Mouse (Mus musculus): ENCODE measurements around the gene Plxnc1.

The Plxnc1 gene

DNA sequence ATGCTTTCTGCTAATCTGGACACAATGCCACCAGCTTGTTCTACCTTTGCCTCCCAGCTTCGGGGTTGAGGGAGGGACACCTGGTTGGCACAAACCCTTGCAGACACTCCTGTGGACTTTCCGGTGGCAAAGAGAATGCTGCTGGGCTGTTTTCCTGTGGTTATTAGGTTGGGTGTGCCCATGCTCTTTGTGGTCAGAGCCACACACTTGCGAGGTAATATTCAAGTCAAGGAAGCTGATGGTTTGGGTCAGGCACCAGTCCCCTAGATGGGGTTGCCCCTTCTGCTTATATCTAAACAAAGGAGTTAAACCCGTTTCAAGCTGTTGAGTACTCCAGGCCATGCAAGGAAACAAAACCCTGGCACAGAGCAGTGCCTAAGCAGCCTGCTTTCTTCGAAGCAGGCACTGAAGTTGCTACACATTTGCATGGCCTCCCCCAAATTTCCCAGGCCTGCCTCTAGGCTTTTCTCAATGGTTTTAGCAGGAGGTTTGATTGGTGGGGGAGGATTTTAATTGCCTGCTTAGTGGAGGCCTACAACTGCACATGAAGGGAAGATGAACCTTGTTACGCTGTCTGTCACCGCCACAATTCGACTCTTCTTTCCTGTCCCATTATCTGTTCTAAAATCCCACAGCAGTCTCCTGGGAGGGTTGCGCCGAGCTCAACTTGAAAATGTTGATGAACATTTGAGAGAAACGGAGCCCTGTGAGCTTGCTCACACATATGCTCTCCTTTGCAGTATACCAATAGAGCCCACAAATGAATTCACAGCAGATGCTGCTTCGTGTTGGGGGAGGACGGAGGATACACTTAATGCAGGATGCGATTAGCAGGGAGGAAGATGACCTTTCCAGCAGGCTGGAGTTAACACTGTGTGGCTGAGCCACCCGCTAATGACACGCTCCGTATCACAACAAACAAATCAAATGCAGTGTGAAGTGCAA is 132.5 kb downstream of the Plxnc1 start:
- peak; percentile 52 for DNase-seq

- no peak for DNase-seq
Measured at GRCm38 (mm10) chr10:94809946-94810472, 134.6 kb downstream of the Plxnc1 start.

GRCm38 (mm10) chr10:94808275-94808674 is 136.4 kb downstream of the Plxnc1 start:
- DNase-seq: no peak

- no peak for DNase-seq
Measured at GRCm38 (mm10) chr10:94807323-94807722, 137.3 kb downstream of the Plxnc1 start.

- DNase-seq: no peak
Measured at GRCm38 (mm10) chr10:94804909-94805220, 139.8 kb downstream of the Plxnc1 start.

DNA sequence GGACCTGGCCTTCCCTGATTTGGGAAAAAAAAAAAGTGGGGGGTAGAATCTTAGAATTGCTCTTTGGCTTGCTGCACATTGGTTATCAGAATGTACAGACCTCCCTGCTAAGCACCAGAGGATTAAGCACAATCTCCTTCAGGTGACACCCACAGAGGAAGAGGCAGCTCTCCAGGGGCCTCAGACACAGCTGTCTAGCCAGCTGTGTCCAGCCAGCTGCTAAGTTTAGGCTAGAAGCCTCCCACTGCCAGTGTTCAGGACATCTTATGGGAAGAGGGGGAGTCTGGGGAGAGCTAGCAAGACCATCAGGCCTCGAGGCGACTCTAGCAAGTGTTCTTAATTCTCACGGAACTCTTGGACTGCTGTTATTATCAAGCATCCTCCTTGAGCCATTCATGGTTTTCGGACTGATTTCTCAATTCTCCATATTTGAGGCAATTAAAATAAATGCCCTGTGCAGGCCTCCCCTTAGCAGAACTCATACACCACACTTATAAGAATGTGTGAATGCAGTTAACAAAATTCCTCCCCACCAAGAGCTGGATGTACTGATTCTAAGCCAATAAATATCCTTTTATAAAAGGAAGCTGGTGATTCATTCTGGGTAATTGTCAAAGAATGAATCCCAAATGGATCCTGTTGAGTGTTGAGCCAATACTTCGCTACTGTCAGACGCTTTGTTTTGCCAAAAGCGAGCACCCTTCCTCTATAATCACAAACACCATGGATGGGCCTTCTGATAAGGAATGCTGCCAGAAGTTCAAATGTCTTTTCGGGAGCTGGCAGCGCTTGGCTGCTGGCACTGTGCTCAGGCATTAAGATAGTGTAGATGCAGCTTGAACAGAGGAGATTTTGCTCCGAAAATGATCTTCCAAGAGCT is 140.4 kb downstream of the Plxnc1 start:
- DNase-seq: no peak

DNA sequence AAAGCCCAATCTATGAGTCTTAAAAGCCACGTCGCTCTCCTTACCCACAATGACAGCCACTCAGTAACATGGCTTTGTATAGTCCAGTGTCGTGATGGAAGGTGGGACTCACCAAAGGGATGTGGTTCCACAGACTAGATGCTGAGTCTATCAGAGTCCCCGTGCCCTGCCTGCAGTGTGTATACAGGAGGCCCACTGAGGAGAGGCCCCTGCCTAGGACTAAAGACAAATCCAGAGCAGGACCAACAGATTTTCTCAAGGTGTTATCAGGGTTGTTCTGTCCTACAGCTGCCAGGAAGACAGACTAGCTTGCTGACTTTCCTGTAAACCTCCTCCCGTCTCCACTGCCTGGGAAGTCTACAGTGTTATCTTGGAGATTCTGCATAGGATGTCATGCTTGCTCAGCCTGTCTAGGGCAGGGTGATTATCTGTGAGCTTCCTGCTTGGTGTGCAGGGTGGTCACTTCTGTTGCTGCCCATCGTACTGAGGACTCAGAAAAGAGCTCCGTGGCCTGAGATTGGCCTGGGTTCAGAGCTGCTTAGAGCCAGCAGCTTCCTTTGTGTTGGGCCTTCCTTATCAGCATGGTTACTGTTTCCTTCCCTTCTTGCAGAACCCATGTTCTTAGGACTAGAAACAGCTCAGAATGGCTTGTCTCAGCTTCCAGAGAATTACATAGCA is 143.8 kb downstream of the Plxnc1 start:
- DNase-seq: no peak

DNA sequence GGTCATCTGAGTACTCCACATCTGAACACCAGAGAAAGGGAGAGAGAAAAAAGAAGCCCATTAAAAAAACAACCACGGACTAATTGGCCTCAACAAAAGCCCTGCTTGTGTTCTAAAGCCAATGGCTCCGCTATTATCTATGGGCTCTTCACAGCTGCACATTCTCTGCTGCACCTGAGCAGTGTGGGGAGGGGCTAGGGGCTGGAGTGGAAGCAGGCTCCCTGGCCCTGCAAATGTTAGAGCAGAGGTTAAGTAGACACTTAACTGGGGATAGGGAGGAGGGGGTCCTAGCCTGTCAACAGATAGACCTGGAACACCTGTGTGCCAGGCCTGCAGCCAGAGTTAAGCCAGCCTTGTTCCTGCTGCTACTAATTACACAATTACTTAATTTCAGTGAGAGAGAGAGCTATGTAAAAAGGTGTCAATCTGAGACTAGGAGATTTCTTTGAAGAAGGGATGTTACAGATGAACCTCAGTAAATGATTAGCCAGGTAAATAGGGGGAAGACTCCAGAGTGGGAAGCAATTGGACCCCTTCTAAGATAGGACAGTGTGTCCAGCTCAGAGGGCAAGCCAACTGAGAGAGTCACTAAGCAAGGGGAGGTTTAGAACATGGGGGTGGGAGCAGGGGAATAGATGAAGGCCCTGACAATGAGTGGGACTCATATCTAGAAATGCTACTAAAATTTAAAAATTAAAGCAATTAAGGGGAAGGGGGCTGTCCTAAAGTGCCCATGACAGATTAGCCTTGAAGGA is 145.0 kb downstream of the Plxnc1 start:
- no peak for DNase-seq

- no peak for DNase-seq
Measured at GRCm38 (mm10) chr10:94798128-94798527, 146.5 kb downstream of the Plxnc1 start.

DNA sequence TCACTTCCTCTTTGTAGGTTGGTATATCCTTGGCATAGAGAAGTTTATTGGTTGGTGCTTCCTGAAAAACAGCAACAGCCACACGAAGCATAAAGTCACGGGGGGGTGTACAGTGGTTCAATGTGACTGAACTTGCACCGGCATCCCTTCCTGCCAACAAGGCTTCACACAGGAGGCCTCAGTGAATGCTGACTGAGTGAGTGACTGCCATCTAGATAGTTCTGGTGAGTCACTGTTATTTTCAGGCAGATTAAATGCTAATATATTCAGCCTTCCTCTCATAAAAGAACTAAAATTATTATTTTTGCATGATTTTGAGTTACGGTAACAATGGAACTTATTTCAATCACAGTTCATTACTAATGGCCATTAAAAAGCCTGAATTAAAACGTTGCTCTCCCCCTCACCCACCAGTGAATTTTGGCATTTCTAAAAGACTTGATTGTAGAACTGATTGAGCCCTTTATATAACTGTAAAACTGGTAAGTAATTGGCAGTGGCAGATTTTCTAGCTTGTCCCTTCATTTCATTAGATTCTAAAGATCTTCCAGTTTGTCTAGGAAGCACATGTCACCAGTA is 149.9 kb downstream of the Plxnc1 start:
- no peak for DNase-seq

DNA sequence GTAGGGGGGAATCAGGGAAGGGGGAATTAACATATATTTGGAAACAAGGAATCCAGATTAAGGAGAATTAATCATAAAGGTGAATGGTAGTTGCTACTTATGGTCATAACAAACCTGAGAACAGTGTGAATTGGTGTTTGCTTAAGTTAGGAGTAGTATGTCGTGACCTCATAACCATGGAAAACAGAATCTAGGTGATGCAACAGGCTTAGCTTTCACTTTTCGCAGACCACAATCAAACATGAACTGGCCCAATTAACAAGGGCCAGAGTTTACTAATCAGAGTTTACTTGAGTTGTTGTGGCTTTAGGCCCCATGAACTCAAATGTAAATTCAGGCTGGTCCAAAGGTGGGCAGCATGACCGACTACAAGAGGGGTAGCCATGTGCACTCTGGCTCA is 150.7 kb downstream of the Plxnc1 start:
- DNase-seq: no peak

GRCm38 (mm10) chr10:94789205-94789604 is 155.4 kb downstream of the Plxnc1 start:
- DNase-seq: no peak

DNA sequence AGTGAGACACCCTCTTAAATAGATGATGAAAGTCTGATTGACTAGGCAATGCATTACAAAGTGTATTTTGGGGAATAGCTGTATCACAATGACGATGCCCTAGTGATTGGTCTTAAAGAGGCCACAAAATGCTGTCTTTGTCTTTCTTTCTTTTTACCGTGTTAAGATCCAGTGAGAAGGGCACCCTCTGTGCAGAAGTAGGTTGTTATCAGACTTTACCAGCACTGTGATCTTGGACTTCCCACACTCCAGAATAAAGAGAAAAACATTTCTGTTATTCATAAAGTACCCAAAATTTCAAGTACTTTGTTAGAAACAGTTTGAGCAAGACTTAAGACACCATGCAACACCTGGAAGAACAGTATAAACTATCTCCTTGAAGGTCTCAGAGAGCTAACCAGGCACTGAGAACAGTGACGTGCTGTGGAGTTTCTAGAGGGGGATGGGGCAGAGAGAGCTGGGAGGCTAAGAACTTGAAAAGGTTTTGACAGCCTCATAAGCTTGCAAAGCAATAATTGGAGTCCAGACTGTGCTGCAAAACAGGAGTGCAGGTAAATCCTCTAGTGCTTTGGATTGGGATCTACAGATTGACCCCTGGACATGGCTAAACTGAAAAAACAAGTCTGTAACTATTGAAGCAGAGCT is 163.9 kb downstream of the Plxnc1 start:
- DNase-seq: no peak

GRCm38 (mm10) chr10:94779319-94779718 is 165.3 kb downstream of the Plxnc1 start:
- DNase-seq: no peak

GRCm38 (mm10) chr10:94777576-94777975 is 167.1 kb downstream of the Plxnc1 start:
- peak; percentile 70 for DNase-seq

DNA sequence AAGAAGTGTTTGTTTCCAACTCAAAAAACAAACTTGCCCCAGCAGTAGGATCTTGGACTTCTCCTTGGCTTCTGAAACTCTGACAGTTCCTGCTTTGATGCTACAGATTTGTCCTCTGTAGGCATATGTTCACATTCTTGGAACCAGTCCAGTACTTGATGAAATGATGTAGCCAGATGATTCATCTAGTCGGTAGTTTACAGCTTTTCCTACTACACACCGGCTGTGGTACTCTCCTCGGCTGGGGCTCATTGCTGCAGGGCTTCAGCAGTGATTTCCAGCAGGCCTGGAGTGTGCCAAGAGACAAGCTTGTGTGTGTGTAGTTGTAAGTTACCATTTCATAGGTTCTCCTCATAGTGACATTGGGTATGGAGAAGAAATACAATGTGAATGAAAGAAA is 173.1 kb downstream of the Plxnc1 start:
- DNase-seq: peak; percentile 78

DNA sequence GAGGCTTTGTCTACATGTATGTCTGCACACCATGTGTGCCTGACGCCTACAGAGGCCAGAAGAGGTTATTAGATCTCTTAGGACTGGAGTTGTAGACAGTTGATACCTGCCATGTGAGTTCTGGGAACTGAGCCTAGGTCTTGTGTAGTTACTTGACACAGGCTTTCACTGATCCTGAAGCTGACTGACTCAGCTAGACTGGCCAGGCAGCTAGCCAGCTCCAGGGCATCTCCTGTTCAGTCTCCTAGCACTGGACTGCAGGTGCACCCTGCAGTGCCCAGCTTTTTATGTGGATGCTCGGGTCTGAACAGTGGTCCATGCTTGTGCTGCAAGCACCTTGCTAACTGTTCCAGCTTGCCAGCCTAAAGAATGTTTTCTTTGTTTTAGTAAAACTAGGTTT is 197.6 kb downstream of the Plxnc1 start:
- DNase-seq: no peak

GRCm38 (mm10) chr10:94741459-94741858 is 203.2 kb downstream of the Plxnc1 start:
- DNase-seq: no peak

Measured in layer of hippocampus, adult 9-11 months (tissue).